Mouse (Mus musculus) G1E (cell line): ENCODE data around the gene Kifap3. TPM values are rescaled to one million over a fixed set of nuclear protein-coding genes. Genes with fewer than 3 reads are reported as not detected.

Experiments
- ATAC-seq: 2 replicates; pipeline ENCODE4 v1.8.0; 2016; ENCODE audit warnings: mild to moderate bottlenecking; ENCODE audit not compliant: insufficient number of reproducible peaks, poor library complexity, low FRiP score, severe bottlenecking; ENCODE audit errors: extremely low read depth
- DNase-seq: peaks from one replicate; pipeline ENCODE4 v3.0.0; 2012; ENCODE audit warnings: low spot score
- H3K27me3 ChIP-seq: 2 replicates; pipeline ENCODE4 v1.6.1; 2012; ENCODE audit warnings: mild to moderate bottlenecking, low read length, inconsistent platforms; ENCODE audit not compliant: insufficient read depth
- H3K36me3 ChIP-seq: replicated peaks from 2 replicates; pipeline ENCODE3; 2012; ENCODE audit warnings: mild to moderate bottlenecking, inconsistent platforms
- H3K4me1 ChIP-seq: 2 replicates; pipeline ENCODE4 v1.6.1; 2012; ENCODE audit warnings: low read depth, low read length, inconsistent platforms, mixed read lengths; ENCODE audit not compliant: insufficient read depth
- H3K4me3 ChIP-seq: 2 replicates; pipeline ENCODE4 v1.5.1; 2012; ENCODE audit warnings: low read depth, mild to moderate bottlenecking, inconsistent platforms, low read length, moderate library complexity, mixed read lengths
- H3K9me3 ChIP-seq: replicated peaks from 2 replicates; pipeline ENCODE4 v1.6.1; 2012; ENCODE audit warnings: inconsistent platforms
- CTCF ChIP-seq: IDR thresholded peaks from 2 replicates; pipeline ENCODE4 v1.5.1; 2012; ENCODE audit warnings: low read depth, low read length, inconsistent platforms, mixed read lengths
- GATA1 ChIP-seq: IDR thresholded peaks from 2 replicates; pipeline ENCODE4 v1.6.1; 2012; ENCODE audit warnings: borderline replicate concordance, low read length, inconsistent platforms, mixed read lengths
- GATA2 ChIP-seq: IDR thresholded peaks from 2 replicates; pipeline ENCODE4 v1.6.1; 2012; ENCODE audit warnings: low read depth, low read length, inconsistent platforms, borderline replicate concordance
- POLR2AphosphoS5 ChIP-seq: IDR thresholded peaks from 2 replicates; pipeline ENCODE4 v1.6.1; 2012; ENCODE audit warnings: low read depth, low read length, inconsistent platforms; ENCODE audit not compliant: insufficient replicate concordance
- TAL1 ChIP-seq: conservative IDR thresholded peaks from 2 replicates; pipeline ENCODE4 v1.6.1; 2012; ENCODE audit warnings: low read depth, low read length, inconsistent platforms, mixed read lengths
- polyA plus RNA-seq: library from polyadenylated mRNA; stranded (reverse); fragments of >175 nt; gene quantifications from 2 replicates; pipeline ENCODE4 v1.2.3, GENCODE M21; 2012
- total RNA-seq, 2 experiments: library from RNA; stranded (forward) in 1 of 2; stranded (reverse) in 1 of 2; fragments of 200-1000 nt in 1 of 2; fragments of >200 nt in 1 of 2; fragmentation: Nextera tagmentation in 1 of 2; gene quantifications; 2 replicates each; pipeline ENCODE4 v1.2.3; 2014 to 2017

Kifap3 gene
- total and polyA plus RNA-seq, 3 experiments: 5.4 to 25.5 (median 20.3) TPM

DNA sequence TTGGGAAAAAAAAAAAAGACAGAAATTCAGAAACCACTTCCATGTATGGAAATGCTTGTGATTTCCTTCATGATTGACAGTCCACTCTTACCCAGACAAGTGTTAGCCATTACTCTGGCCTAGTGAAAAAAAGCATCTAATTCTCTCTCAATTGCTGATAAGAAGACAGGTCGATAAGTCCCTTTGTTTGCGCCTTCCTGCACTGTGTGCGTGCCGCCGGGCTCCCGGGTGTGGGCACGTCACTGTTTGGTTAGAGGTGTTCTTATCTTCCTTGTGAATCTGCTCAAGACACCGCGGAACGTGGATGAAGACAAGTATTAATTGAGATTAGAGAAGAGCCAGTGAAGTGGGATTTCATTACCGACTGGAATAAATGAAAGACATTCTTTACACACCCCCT lies 129.0 kb downstream of the Kifap3 start:
- Histone ChIP-seq H3K36me3 (peaks cover 2% of the 10 kb centered on the region), H3K4me1 (peaks cover 25% of the 10 kb centered on the region), H3K4me3 (no peak overlapping the region; the same call in 1 of the 2 replicates), H3K27me3 (no peaks in the 10 kb centered on the region), H3K9me3 (no peaks in the 10 kb centered on the region)
- ATAC-seq (peak; percentile 24), DNase-seq (no peak)
- TF ChIP-seq GATA2 (no peak), TAL1 (no peak), GATA1 (no peak), CTCF (no peak), POLR2AphosphoS5 (no peak)

DNA sequence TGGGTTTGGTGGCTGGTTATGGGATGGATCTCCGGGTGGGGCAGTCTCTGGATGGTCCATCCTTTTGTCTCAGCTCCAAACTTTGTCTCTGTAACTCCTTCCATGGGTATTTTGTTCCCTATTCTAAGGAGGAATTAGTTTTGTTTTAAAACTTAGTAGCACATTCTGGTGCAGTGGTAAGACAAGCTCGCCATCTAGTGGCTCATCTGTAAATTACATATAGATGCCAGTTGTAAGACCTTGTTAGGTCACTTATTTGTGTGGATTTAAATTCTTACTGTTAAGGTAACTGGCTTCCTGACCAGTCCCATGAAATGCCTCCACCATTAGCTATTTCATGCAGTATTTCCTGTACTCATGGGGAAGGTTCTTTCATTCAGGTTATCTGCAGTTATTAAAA lies 131.0 kb downstream of the Kifap3 start:
- Histone ChIP-seq H3K9me3 (no peaks in the 10 kb centered on the region), H3K4me3 (no peak overlapping the region), H3K36me3 (peaks cover 2% of the 10 kb centered on the region), H3K4me1 (peaks cover 19% of the 10 kb centered on the region), H3K27me3 (no peaks in the 10 kb centered on the region)
- peak; percentile 34; the same call in 1 of the 2 replicates for TF ChIP-seq CTCF
- no peak for TF ChIP-seq POLR2AphosphoS5
- TF ChIP-seq TAL1: no peak
- ATAC-seq (peak; percentile 59), DNase-seq (peak; percentile 13)

DNA sequence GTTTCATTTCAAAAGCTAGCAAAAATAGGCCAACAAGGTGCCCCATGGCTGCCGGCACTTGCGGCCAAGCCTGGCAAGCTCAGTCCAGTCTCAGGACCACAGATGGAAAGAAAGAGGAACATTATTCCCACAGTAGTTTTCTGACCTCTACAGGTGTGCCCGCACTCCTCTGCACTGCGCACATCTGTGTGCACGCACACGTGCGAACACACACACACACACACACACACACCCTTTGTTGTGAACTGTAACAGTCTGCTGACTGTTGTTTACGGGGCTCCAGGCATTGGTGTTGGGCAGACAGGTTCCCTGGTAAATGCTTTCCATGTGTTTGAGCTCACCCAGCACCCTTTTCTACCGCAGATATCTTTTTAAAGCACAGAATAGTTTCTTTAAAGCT lies 131.4 kb downstream of the Kifap3 start:
- ATAC-seq: no peak
- Histone ChIP-seq H3K4me1 (peaks cover 19% of the 10 kb centered on the region), H3K36me3 (peaks cover 5% of the 10 kb centered on the region), H3K4me3 (no peak overlapping the region), H3K9me3 (no peaks in the 10 kb centered on the region), H3K27me3 (no peaks in the 10 kb centered on the region; the same call in 1 of the 2 replicates)
- TF ChIP-seq CTCF (no peak), TAL1 (no peak), GATA1 (no peak), GATA2 (no peak), POLR2AphosphoS5 (no peak)
- DNase-seq: no peak

DNA sequence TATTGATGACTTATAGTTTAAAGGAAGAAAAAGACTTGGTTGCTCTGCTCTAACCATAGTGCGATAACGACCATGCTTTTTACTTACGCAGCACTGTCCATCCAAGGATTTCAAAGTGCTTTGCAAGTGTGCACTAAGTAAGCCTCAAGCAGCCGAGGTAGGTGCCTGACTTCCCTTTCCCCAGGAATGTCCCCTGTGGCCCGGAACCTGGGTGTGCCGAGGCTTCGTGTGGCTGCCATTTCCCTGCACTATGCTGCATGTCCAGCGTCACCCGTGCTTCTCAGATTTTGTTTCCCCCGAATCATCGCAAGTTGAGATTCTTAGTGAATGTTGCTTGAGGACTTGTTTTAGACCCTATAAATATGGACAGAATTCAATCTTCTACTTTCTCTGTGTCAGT lies 132.6 kb downstream of the Kifap3 start:
- Histone ChIP-seq H3K36me3 (peaks cover 5% of the 10 kb centered on the region), H3K27me3 (no peaks in the 10 kb centered on the region; the same call in 1 of the 2 replicates), H3K4me3 (no peak overlapping the region), H3K4me1 (peaks cover 15% of the 10 kb centered on the region), H3K9me3 (no peaks in the 10 kb centered on the region)
- DNase-seq (no peak), ATAC-seq (no peak)
- TF ChIP-seq GATA2: no peak
- no peak for TF ChIP-seq TAL1
- TF ChIP-seq GATA1: no peak
- no peak for TF ChIP-seq POLR2AphosphoS5
- no peak for TF ChIP-seq CTCF

DNA sequence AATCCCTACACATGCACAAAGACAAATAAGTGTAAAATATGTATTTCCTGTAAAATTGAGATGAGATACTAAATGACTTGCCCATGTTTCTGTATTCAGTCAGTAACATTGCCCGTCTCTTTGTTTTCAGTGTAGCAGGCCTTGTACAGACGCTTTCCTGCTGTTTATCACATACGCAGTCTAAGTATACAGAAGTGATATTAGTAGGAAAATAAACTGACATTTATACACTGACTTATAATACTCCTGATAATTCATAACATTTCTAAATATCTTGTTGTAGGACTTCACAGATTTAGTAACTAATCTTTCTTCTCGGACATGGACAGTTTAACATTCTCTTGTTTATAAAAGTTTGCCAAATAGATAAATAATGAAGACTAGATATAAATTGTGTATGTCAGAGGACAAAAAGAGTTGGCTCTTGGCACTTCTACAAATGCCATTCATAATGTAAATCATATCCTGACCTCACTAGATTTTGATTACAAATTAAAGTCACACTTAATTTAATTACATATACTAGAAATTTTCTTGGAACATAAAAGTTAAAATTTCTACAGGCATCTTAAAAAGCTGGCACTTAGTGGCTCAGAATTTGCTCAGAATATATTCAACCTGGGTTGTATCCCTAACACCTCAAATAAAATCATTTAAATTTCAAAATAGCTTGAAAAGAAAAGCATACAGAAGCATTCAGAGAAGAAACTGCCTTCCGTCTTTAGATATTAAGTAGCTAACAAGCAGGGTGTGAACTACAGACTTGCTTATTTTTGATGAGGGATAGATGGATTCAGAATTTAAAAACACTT lies 138.2 kb downstream of the Kifap3 start:
- DNase-seq (no peak), ATAC-seq (no peak)
- peaks cover 5% of the 10 kb centered on the region for H3K36me3 ChIP-seq
- no peaks in the 10 kb centered on the region for H3K9me3 ChIP-seq
- H3K4me3 ChIP-seq: no peak overlapping the region
- no peaks in the 10 kb centered on the region for H3K4me1 ChIP-seq
- no peaks in the 10 kb centered on the region; the same call in 1 of the 2 replicates for H3K27me3 ChIP-seq
- no peak for TF ChIP-seq POLR2AphosphoS5
- TF ChIP-seq GATA1: no peak
- no peak for TF ChIP-seq CTCF
- no peak for TF ChIP-seq TAL1
- TF ChIP-seq GATA2: no peak

DNA sequence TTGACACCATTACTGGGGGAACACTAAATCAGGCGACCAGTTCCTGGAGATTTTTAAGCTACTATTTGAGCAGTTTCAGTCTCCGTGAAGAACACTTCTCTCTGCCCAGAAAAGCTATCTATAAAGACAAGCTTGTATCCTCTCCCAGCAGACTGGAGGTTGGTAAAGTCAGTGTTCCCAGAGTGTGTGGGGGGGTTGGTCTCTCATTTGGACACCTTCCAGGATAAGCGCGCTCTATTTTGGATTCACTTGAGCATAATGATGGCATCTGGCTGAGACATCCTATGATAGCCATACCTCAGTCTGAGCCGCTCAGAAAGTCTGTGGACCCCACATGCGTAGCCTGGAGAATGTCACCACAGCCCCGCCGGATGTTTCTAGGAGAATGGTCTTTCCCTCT lies 144.7 kb downstream of the Kifap3 start:
- H3K4me1 ChIP-seq: peaks cover 11% of the 10 kb centered on the region
- peaks cover 2% of the 10 kb centered on the region for H3K36me3 ChIP-seq
- DNase-seq (no peak), ATAC-seq (no peak)
- H3K27me3 ChIP-seq: 0 out of 2 replicates have a peak, but pooled peaks cover 3% of the 10 kb centered on the region
- TF ChIP-seq TAL1 (no peak), GATA2 (no peak), POLR2AphosphoS5 (no peak), GATA1 (no peak), CTCF (no peak)
- no peak overlapping the region for H3K4me3 ChIP-seq
- H3K9me3 ChIP-seq: no peaks in the 10 kb centered on the region

DNA sequence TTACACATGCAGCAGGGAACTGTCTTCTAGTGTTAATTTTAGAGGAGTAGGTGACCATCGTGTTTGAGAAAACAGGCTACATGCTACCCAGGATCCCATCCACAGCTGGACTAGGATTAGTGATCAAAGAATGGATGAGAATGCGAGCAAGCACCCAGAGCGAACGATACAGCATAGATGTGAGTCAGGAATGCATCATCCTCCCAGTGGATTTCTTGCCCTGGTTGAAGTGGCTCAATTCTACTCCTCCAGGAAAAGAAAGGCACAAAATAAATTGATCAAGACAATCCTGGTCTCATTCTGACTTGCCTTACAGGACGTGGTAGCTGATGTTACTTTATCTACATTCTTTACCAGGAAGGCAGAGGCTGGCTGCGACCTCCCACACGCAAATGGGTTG lies 149.5 kb downstream of the Kifap3 start, which contains the start of gene Scyl3:
Gene Scyl3 (plus strand): TSS at position 255 of the 400 bp plus-strand sequence.
- DNase-seq (no peak), ATAC-seq (no peak)
- peaks cover 24% of the 10 kb centered on the region for H3K36me3 ChIP-seq
- peak within 1 kb of the TSS; percentile 88 for H3K4me3 ChIP-seq
- H3K4me1 ChIP-seq: peaks cover 37% of the 10 kb centered on the region
- no peaks in the 10 kb centered on the region for H3K27me3 ChIP-seq
- H3K9me3 ChIP-seq: no peaks in the 10 kb centered on the region
- TF ChIP-seq GATA2 (no peak), GATA1 (no peak), POLR2AphosphoS5 (no peak), TAL1 (no peak), CTCF (no peak)
